Mouse (Mus musculus): ENCODE data around the gene Cdrt4. TPM values are rescaled to one million over a fixed set of nuclear protein-coding genes. Genes with fewer than 3 reads are reported as not detected.

Gene Cdrt4
- polyA plus RNA-seq, 1 experiment from 2014 or later = not detected

- WGBS = 48% methylated on average over 4 of the region's 4 CpGs
- no peak for ATAC-seq (ENCODE audit: low read depth)
- Histone ChIP-seq H3K9me3 (no peaks in the 10 kb centered on the region), H3K36me3 (no peaks in the 10 kb centered on the region), H3K27ac (replicated peaks) (no peak overlapping the region), H3K4me2 (no peak overlapping the region), H3K4me3 (no peak overlapping the region), H3K4me1 (replicated peaks) (no peaks in the 10 kb centered on the region; the same call in 1 of the 2 replicates), H3K27me3 (no peaks in the 10 kb centered on the region), H3K9ac (no peak overlapping the region)
Observed at GRCm38 (mm10) chr11:62945514-62945913, 5.5 kb upstream of the Cdrt4 start.

GRCm38 (mm10) chr11:62949548-62949947 lies 1.4 kb upstream of the Cdrt4 start:
- WGBS = 80% methylated on average over 1 of the region's 1 CpGs
- ATAC-seq (ENCODE audit: low read depth) = no peak

GRCm38 (mm10) chr11:62954766-62955165 lies 3.8 kb downstream of the Cdrt4 start:
- ATAC-seq (ENCODE audit: low read depth) = no peak
- Histone ChIP-seq H3K9me3 (peaks cover 3% of the 10 kb centered on the region; the same call in 1 of the 2 replicates), H3K27me3 (no peaks in the 10 kb centered on the region), H3K36me3 (no peaks in the 10 kb centered on the region), H3K9ac (no peak overlapping the region), H3K4me1 (replicated peaks) (no peaks in the 10 kb centered on the region), H3K27ac (replicated peaks) (no peak overlapping the region), H3K4me2 (no peak overlapping the region), H3K4me3 (no peak overlapping the region)
- WGBS = 90% methylated on average over 2 of the region's 3 CpGs

More at GRCm38 (mm10) chr11:62949548-62949947, 1.4 kb upstream of the Cdrt4 start:
- Histone ChIP-seq H3K9me3 (no peaks in the 10 kb centered on the region), H3K4me1 (replicated peaks) (no peaks in the 10 kb centered on the region; the same call in 1 of the 2 replicates), H3K4me2 (no peak overlapping the region), H3K36me3 (no peaks in the 10 kb centered on the region), H3K4me3 (no peak overlapping the region), H3K27me3 (no peaks in the 10 kb centered on the region), H3K9ac (no peak overlapping the region), H3K27ac (replicated peaks) (no peak overlapping the region)

- Histone ChIP-seq H3K4me2 (no peak overlapping the region), H3K9me3 (peaks cover 3% of the 10 kb centered on the region; the same call in 1 of the 2 replicates), H3K27ac (replicated peaks) (no peak overlapping the region), H3K27me3 (no peaks in the 10 kb centered on the region), H3K36me3 (no peaks in the 10 kb centered on the region), H3K4me3 (no peak overlapping the region), H3K9ac (no peak overlapping the region), H3K4me1 (replicated peaks) (no peaks in the 10 kb centered on the region)
- WGBS = 58% methylated on average over 5 of the region's 5 CpGs
- no peak for ATAC-seq (ENCODE audit: low read depth)
Observed at GRCm38 (mm10) chr11:62955186-62955585, 4.2 kb downstream of the Cdrt4 start.

- Histone ChIP-seq H3K9me3 (peaks cover 3% of the 10 kb centered on the region; the same call in 1 of the 2 replicates), H3K4me2 (no peak overlapping the region), H3K27me3 (no peaks in the 10 kb centered on the region), H3K4me1 (replicated peaks) (no peaks in the 10 kb centered on the region), H3K9ac (no peak overlapping the region), H3K36me3 (no peaks in the 10 kb centered on the region), H3K27ac (replicated peaks) (no peak overlapping the region), H3K4me3 (no peak overlapping the region)
- ATAC-seq (ENCODE audit: low read depth) = no peak
- WGBS = 30% methylated on average over 6 of the region's 6 CpGs
Observed at GRCm38 (mm10) chr11:62955776-62956175, 4.8 kb downstream of the Cdrt4 start.

- H3K27me3 ChIP-seq = no peaks in the 10 kb centered on the region
- H3K27ac ChIP-seq (replicated peaks) = no peak overlapping the region
- ATAC-seq (ENCODE audit: low read depth) = no peak
- H3K4me3 ChIP-seq = no peak overlapping the region
- no peak overlapping the region for H3K4me2 ChIP-seq
- no peak overlapping the region for H3K9ac ChIP-seq
- H3K36me3 ChIP-seq = no peaks in the 10 kb centered on the region
- 89% methylated on average over 8 of the region's 8 CpGs for WGBS
- H3K4me1 ChIP-seq (replicated peaks) = no peaks in the 10 kb centered on the region
- H3K9me3 ChIP-seq = peaks cover 3% of the 10 kb centered on the region; the same call in 1 of the 2 replicates
Observed at GRCm38 (mm10) chr11:62957626-62958180, 6.7 kb downstream of the Cdrt4 start.

GRCm38 (mm10) chr11:62963292-62963691 lies 12.3 kb downstream of the Cdrt4 start:
- H3K27me3 ChIP-seq = no peaks in the 10 kb centered on the region
- no peak overlapping the region for H3K4me3 ChIP-seq
- H3K4me1 ChIP-seq (replicated peaks) = peaks cover 23% of the 10 kb centered on the region
- no peak for ATAC-seq (ENCODE audit: low read depth)
- no peaks in the 10 kb centered on the region for H3K36me3 ChIP-seq
- no peak overlapping the region for H3K9ac ChIP-seq
- no peaks in the 10 kb centered on the region for H3K9me3 ChIP-seq
- no peak overlapping the region for H3K4me2 ChIP-seq
- 77% methylated on average over 4 of the region's 4 CpGs for WGBS
- no peak overlapping the region for H3K27ac ChIP-seq (replicated peaks)

- WGBS = 46% methylated on average over 3 of the region's 3 CpGs
- no peak overlapping the region for H3K9ac ChIP-seq
Observed at GRCm38 (mm10) chr11:62966424-62966764, 15.4 kb downstream of the Cdrt4 start.

GRCm38 (mm10) chr11:62966765-62967633 lies 16.0 kb downstream of the Cdrt4 start:
- peak overlapping the region; percentile 83 for H3K27ac ChIP-seq (replicated peaks)
- no peaks in the 10 kb centered on the region for H3K9me3 ChIP-seq
- H3K4me3 ChIP-seq = peak overlapping the region; percentile 18
- no peaks in the 10 kb centered on the region for H3K36me3 ChIP-seq
- peaks cover 23% of the 10 kb centered on the region for H3K4me1 ChIP-seq (replicated peaks)
- H3K27me3 ChIP-seq = no peaks in the 10 kb centered on the region
- peak overlapping the region; percentile 56 for H3K9ac ChIP-seq
- ATAC-seq (ENCODE audit: low read depth) = peak; percentile 87
- WGBS = 6% methylated on average over 27 of the region's 27 CpGs
- H3K4me2 ChIP-seq = peak overlapping the region; percentile 41

More at GRCm38 (mm10) chr11:62966424-62966764, 15.4 kb downstream of the Cdrt4 start:
- peak; percentile 36 for ATAC-seq (ENCODE audit: low read depth)
- Histone ChIP-seq H3K27ac (replicated peaks) (peak overlapping the region; percentile 83), H3K4me2 (peak overlapping the region; percentile 41), H3K36me3 (no peaks in the 10 kb centered on the region), H3K4me3 (peak overlapping the region; percentile 18; the same call in 1 of the 2 replicates), H3K27me3 (no peaks in the 10 kb centered on the region), H3K4me1 (replicated peaks) (peaks cover 23% of the 10 kb centered on the region), H3K9me3 (no peaks in the 10 kb centered on the region)

- no peak for ATAC-seq (ENCODE audit: low read depth)
- H3K4me1 ChIP-seq (replicated peaks) = no peaks in the 10 kb centered on the region
- no peaks in the 10 kb centered on the region for H3K27me3 ChIP-seq
Observed at GRCm38 (mm10) chr11:62977176-62977575, 26.2 kb downstream of the Cdrt4 start.

GRCm38 (mm10) chr11:62978886-62979285 lies 27.9 kb downstream of the Cdrt4 start:
- Histone ChIP-seq H3K36me3 (no peaks in the 10 kb centered on the region), H3K4me3 (no peak overlapping the region), H3K9me3 (peaks cover 4% of the 10 kb centered on the region; the same call in 1 of the 2 replicates), H3K9ac (no peak overlapping the region), H3K4me1 (replicated peaks) (peaks cover 11% of the 10 kb centered on the region), H3K27ac (replicated peaks) (no peak overlapping the region), H3K4me2 (no peak overlapping the region), H3K27me3 (no peaks in the 10 kb centered on the region)
- WGBS = 74% methylated on average over 6 of the region's 6 CpGs
- ATAC-seq (ENCODE audit: low read depth) = no peak

More at GRCm38 (mm10) chr11:62977176-62977575, 26.2 kb downstream of the Cdrt4 start:
- Histone ChIP-seq H3K4me2 (no peak overlapping the region), H3K36me3 (no peaks in the 10 kb centered on the region), H3K27ac (replicated peaks) (no peak overlapping the region), H3K9me3 (peaks cover 4% of the 10 kb centered on the region; the same call in 1 of the 2 replicates), H3K4me3 (no peak overlapping the region), H3K9ac (no peak overlapping the region)
- 98% methylated on average over 1 of the region's 1 CpGs for WGBS

GRCm38 (mm10) chr11:62981729-62982128 lies 30.7 kb downstream of the Cdrt4 start:
- no peak for ATAC-seq (ENCODE audit: low read depth)
- Histone ChIP-seq H3K27ac (replicated peaks) (no peak overlapping the region), H3K4me2 (no peak overlapping the region), H3K4me3 (no peak overlapping the region), H3K36me3 (no peaks in the 10 kb centered on the region), H3K9me3 (peaks cover 4% of the 10 kb centered on the region; the same call in 1 of the 2 replicates), H3K27me3 (no peaks in the 10 kb centered on the region), H3K4me1 (replicated peaks) (peaks cover 19% of the 10 kb centered on the region), H3K9ac (no peak overlapping the region)
- WGBS = 61% methylated on average over 3 of the region's 3 CpGs

All from neural tube, embryonic 13.5 days (tissue).